ENCODE assay signal across 8 mouse cellular contexts in the genomic region with DNA sequence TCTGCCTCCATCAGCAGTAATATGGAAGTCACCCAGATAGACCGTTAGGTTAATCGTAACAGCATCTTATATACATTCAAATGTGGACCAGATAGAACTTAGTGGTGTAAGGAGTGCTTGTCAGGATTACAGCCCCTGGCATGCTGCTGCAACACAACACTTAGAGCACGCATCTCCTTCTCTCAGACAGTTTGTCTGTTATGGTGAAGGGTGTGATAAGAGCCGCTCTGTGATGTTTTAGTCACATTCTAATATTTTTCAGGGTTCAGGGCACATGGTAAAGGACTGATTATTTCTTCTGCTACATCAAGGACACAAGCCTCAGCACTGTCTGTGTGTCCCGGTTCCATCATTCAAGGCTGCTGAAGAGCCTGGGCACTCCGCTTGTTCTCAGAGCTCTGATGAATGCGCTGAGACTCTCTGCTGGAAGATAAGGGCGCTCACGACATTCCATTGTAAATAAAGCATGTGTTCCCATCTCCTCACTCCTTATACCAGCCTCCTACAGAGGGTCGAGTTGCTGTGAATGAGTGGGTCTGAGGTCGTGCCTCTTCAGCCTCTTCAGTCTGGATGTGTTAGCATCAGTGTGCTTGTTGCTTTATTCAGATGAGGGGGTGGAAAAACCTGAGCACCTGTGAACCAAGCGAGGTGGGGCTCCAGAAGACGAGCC. TPM values are rescaled to one million over a fixed set of nuclear protein-coding genes. Genes with fewer than 3 reads are reported as not detected.
DNase-seq lines count a peak whose midpoint lies in the region; ATAC-seq and TF ChIP-seq lines count a peak whose summit lies in the region.

No protein-coding gene starts in this region.

- peak overlapping the region; percentile 78 for H3K27ac ChIP-seq in heart, embryonic 16.5 days (ENCODE audit: low read length)
- H3K27ac ChIP-seq in forebrain, embryonic 12.5 days = peak overlapping the region; percentile 97
- H3K27ac ChIP-seq in liver, embryonic 14.5 days = peak overlapping the region; percentile 45

- no peaks in the 10 kb centered on the region for H3K9me3 ChIP-seq in heart, embryonic 16.5 days (replicated peaks; ENCODE audit: control insufficient read depth, low read length)
- no peaks in the 10 kb centered on the region for H3K9me3 ChIP-seq in forebrain, embryonic 12.5 days
- no peaks in the 10 kb centered on the region for H3K9me3 ChIP-seq in liver, embryonic 14.5 days (ENCODE audit: control insufficient read depth, low read length)

- no peak overlapping the region for H3K9ac ChIP-seq in heart, embryonic 16.5 days (ENCODE audit: low read length)
- peak overlapping the region; percentile 38 for H3K9ac ChIP-seq in forebrain, embryonic 12.5 days
- H3K9ac ChIP-seq in liver, embryonic 14.5 days (replicated peaks) = no peak overlapping the region; the same call in 1 of the 2 replicates

- peaks cover 53% of the 10 kb centered on the region for H3K4me1 ChIP-seq in heart, embryonic 16.5 days (ENCODE audit: control insufficient read depth, insufficient read depth, low read length)
- peaks cover 53% of the 10 kb centered on the region for H3K4me1 ChIP-seq in forebrain, embryonic 12.5 days
- peaks cover 31 to 40% of the 10 kb centered on the region in 2 experiments for H3K4me1 ChIP-seq in liver, embryonic 14.5 days (replicated peaks; ENCODE audit: control insufficient read depth in 2 of 2, insufficient read depth in 2 of 2, low read length in 1 of 2)

- ATAC-seq in heart, embryonic 16.5 days (replicated peaks; ENCODE audit: extremely low read depth, insufficient read depth, low FRiP score) = no peak
- ATAC-seq in forebrain, embryonic 12.5 days (ENCODE audit: low FRiP score) = peak; percentile 15; the same call in 1 of the 2 replicates
- peak; percentile 86 for ATAC-seq in liver, embryonic 14.5 days (ENCODE audit: insufficient read depth)
- no peak for ATAC-seq in megakaryocyte, adult 5-6 weeks (ENCODE audit: poor library complexity, severe bottlenecking)

- DNase-seq in heart, adult 11 months = no peak
- DNase-seq in brain, embryonic 14.5 days (ENCODE audit: low read depth) = peak; percentile 55
- peak in 1 of 3 experiments; percentile 40 for DNase-seq in liver, embryonic 14.5 days (ENCODE audit: low read depth in 3 of 3, low spot score in 3 of 3)
- no peak for DNase-seq in gastrocnemius, postnatal 10 days
- no peak for DNase-seq in frontal cortex, adult 2 months (ENCODE audit: extremely low spot score in 1 of 2, low spot score in 1 of 2)

- H3K27me3 ChIP-seq in heart, embryonic 16.5 days (ENCODE audit: control insufficient read depth, insufficient read depth, low read length) = no peaks in the 10 kb centered on the region
- no peaks in the 10 kb centered on the region for H3K27me3 ChIP-seq in forebrain, embryonic 12.5 days
- H3K27me3 ChIP-seq in liver, embryonic 14.5 days (ENCODE audit: control insufficient read depth, insufficient read depth, low read length) = no peaks in the 10 kb centered on the region

- TF ChIP-seq CTCF in brain, embryonic 14.5 days (IDR thresholded peaks at IDR 0.05; ENCODE audit: borderline replicate concordance, extremely low read depth, insufficient read depth, insufficient read length) = no peak
- TF ChIP-seq CTCF in liver, embryonic 14.5 days (IDR thresholded peaks at IDR 0.05; ENCODE audit: low read depth) = no peak

- no peaks in the 10 kb centered on the region for H3K36me3 ChIP-seq in heart, embryonic 16.5 days (ENCODE audit: control insufficient read depth, insufficient read depth)
- H3K36me3 ChIP-seq in forebrain, embryonic 12.5 days (replicated peaks) = no peaks in the 10 kb centered on the region; the same call in 1 of the 2 replicates
- H3K36me3 ChIP-seq in liver, embryonic 14.5 days (replicated peaks; ENCODE audit: control insufficient read depth, insufficient read depth, low read depth) = no peaks in the 10 kb centered on the region

- no peak overlapping the region for H3K4me2 ChIP-seq in heart, embryonic 16.5 days (ENCODE audit: low read depth, low read length)
- peak overlapping the region; percentile 1 for H3K4me2 ChIP-seq in forebrain, embryonic 12.5 days
- peak overlapping the region; percentile 42 for H3K4me2 ChIP-seq in liver, embryonic 14.5 days (ENCODE audit: low read depth)

- peak; percentile 88 for TF ChIP-seq EP300 in liver, embryonic 14.5 days (IDR thresholded peaks at IDR 0.05; ENCODE audit: low read depth)

- 33% methylated on average over 13 of the region's 13 CpGs for WGBS in heart, embryonic 16.5 days
- 39% methylated on average over 13 of the region's 13 CpGs for WGBS in forebrain, embryonic 12.5 days
- WGBS in liver, embryonic 14.5 days (ENCODE audit: insufficient replicate concordance) = 21% methylated on average over 13 of the region's 13 CpGs

- no peak overlapping the region for H3K4me3 ChIP-seq in heart, embryonic 16.5 days (ENCODE audit: low read length)
- no peak overlapping the region for H3K4me3 ChIP-seq in forebrain, embryonic 12.5 days (replicated peaks)
- H3K4me3 ChIP-seq in liver, embryonic 14.5 days (ENCODE audit: insufficient read depth in 1 of 2, low read depth in 2 of 2, low read length in 2 of 2) = no peak overlapping the region

- no peak for TF ChIP-seq POLR2A in brain, embryonic 14.5 days (IDR thresholded peaks at IDR 0.05; ENCODE audit: borderline replicate concordance, extremely low read depth, insufficient read depth, insufficient read length, poor library complexity, severe bottlenecking)

RNA-seq across cellular contexts. Expression of a gene that starts 48.5 kb away (rescaled TPM):
- polyA plus RNA-seq in heart, embryonic 16.5 days (2015; fragmentation: Nextera tagmentation; extraction: Ambion mirVana) = 10.5 and 13.6 TPM in 2 replicates
- 15.5 and 18.2 TPM in 2 replicates for polyA plus RNA-seq in brain, embryonic 14.5 days (2012; rRNA removed)
- 27.6 and 29.0 TPM in 2 replicates for polyA plus RNA-seq in forebrain, embryonic 12.5 days (2016; fragmentation: Nextera tagmentation; extraction: Ambion mirVana)
- 2.7 and 3.0 TPM in 2 replicates for polyA plus RNA-seq in liver, embryonic 14.5 days (2012; rRNA removed)
- 5.4 and 5.8 TPM in 2 replicates for polyA plus RNA-seq in liver, embryonic 14.5 days (2014; fragmentation: Nextera tagmentation; extraction: Ambion mirVana)
- total RNA-seq in megakaryocyte, adult 5-6 weeks (2015) = 92.1 and 97.4 TPM in 2 replicates
- total RNA-seq in megakaryocyte, adult 5-6 weeks (2017) = 81.7 and 104 TPM in 2 replicates
- 10 to 100 TPM; 32.0 to 42.1 TPM for total RNA-seq in gastrocnemius, postnatal 10 days (2021)
- polyA plus RNA-seq in frontal cortex, adult 2 months (2012; rRNA removed) = 12.4 and 14.5 TPM in 2 replicates

Comparison
In these comparisons a context has a peak if more than half of its experiments do, and no peak if none do; other contexts are left out.
1. ATAC-seq: peak in forebrain, embryonic 12.5 days (single experiment) and liver, embryonic 14.5 days (single experiment); none in heart, embryonic 16.5 days (single experiment) and megakaryocyte, adult 5-6 weeks (single experiment).
2. H3K27ac ChIP-seq: peak in every context shown above with its lines; median percentile 97 in forebrain, embryonic 12.5 days; 78 in heart, embryonic 16.5 days; 45 in liver, embryonic 14.5 days.